Mouse (Mus musculus): ENCODE measurements around the gene Rgs6. TPM values are rescaled to one million over a fixed set of nuclear protein-coding genes. Genes with fewer than 3 reads are reported as not detected.

Rgs6 gene
- polyA plus RNA-seq, 1 experiment = 0.57 TPM

DNA sequence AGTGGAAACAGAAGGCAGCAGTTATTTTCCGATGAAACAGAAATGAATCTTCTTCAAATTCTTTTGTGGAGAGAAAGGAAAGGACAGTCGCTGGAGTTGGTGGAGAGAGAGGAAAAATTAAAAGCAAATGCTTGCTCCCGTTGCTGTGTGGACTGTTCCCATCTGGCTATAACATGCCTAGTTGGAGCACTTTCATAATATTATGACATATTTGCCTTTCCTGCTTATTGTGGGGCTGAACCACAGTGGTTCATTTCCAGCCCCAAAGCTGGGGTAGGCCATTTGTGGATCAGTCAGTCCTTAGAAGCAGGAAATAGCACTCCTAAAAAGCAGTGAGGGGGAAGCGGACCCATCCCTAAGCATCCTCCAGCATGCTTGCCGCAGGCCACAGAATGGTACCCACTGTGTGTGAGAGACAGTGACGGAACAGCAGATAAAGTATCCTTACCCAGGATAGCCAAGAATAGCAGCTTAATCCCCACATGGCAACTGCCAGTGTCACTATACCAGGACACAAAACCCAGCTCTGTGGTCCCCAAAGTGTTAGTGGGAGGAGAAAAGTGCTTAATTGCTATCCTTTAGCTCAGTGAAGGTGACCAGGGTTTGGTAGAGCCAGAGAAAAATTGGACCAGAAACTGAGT, 456.0 kb downstream of the Rgs6 start:
- no peak overlapping the region for H3K27ac ChIP-seq (ENCODE audit: insufficient read depth, low read depth, low read length)
- H3K36me3 ChIP-seq (ENCODE audit: control insufficient read depth, insufficient read depth, low read length) = no peaks in the 10 kb centered on the region
- H3K4me1 ChIP-seq (ENCODE audit: control insufficient read depth, insufficient read depth, insufficient read length, low read length) = no peaks in the 10 kb centered on the region
- 78% methylated on average over 6 of the region's 6 CpGs for WGBS
- no peak overlapping the region for H3K4me3 ChIP-seq (ENCODE audit: low read depth, low read length)
- TF ChIP-seq POLR2A (IDR thresholded peaks at IDR 0.05; ENCODE audit: low read depth, low read length) = no peak
- no peak for TF ChIP-seq CTCF (IDR thresholded peaks at IDR 0.05; ENCODE audit: extremely low read depth, insufficient read length, insufficient replicate concordance, low read depth, low read length)
- H3K27me3 ChIP-seq (ENCODE audit: control insufficient read depth, insufficient read depth, low read length) = no peaks in the 10 kb centered on the region

DNA sequence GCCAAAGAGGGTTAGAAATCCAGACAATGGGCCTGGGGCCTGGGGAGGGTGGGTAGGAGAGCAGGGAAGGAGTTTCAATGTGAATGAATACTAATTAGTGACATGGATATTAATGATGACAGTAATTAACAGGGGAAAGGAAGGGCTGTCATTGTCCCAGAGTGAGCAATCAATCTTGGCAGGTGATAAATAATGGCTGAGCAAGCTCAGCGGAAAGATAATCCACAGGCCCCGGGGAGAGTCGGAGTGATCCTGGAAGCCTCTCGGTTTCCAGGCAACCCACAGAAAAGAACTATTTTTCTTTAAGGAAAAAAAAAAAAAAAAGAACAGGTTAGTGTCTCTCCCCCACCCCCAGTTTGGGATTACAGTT, 456.5 kb downstream of the Rgs6 start:
- TF ChIP-seq POLR2A (IDR thresholded peaks at IDR 0.05; ENCODE audit: low read depth, low read length) (no peak), CTCF (IDR thresholded peaks at IDR 0.05; ENCODE audit: extremely low read depth, insufficient read length, insufficient replicate concordance, low read depth, low read length) (no peak)
- no peak overlapping the region for H3K27ac ChIP-seq (ENCODE audit: insufficient read depth, low read depth, low read length)
- no peaks in the 10 kb centered on the region for H3K4me1 ChIP-seq (ENCODE audit: control insufficient read depth, insufficient read depth, insufficient read length, low read length)
- WGBS = 18% methylated on average over 4 of the region's 4 CpGs
- H3K27me3 ChIP-seq (ENCODE audit: control insufficient read depth, insufficient read depth, low read length) = no peaks in the 10 kb centered on the region
- H3K36me3 ChIP-seq (ENCODE audit: control insufficient read depth, insufficient read depth, low read length) = no peaks in the 10 kb centered on the region
- no peak overlapping the region for H3K4me3 ChIP-seq (ENCODE audit: low read depth, low read length)

- no peak for TF ChIP-seq CTCF (IDR thresholded peaks at IDR 0.05; ENCODE audit: extremely low read depth, insufficient read length, insufficient replicate concordance, low read depth, low read length)
- TF ChIP-seq POLR2A (IDR thresholded peaks at IDR 0.05; ENCODE audit: low read depth, low read length) = no peak
- 40% methylated on average over 12 of the region's 12 CpGs for WGBS
- H3K4me1 ChIP-seq (ENCODE audit: control insufficient read depth, insufficient read depth, insufficient read length, low read length) = no peaks in the 10 kb centered on the region
- H3K36me3 ChIP-seq (ENCODE audit: control insufficient read depth, insufficient read depth, low read length) = no peaks in the 10 kb centered on the region
- no peak overlapping the region for H3K4me3 ChIP-seq (ENCODE audit: low read depth, low read length)
- H3K27me3 ChIP-seq (ENCODE audit: control insufficient read depth, insufficient read depth, low read length) = no peaks in the 10 kb centered on the region
- no peak overlapping the region for H3K27ac ChIP-seq (ENCODE audit: insufficient read depth, low read depth, low read length)
Measured at GRCm38 (mm10) chr12:83045001-83045531, 457.0 kb downstream of the Rgs6 start.

DNA sequence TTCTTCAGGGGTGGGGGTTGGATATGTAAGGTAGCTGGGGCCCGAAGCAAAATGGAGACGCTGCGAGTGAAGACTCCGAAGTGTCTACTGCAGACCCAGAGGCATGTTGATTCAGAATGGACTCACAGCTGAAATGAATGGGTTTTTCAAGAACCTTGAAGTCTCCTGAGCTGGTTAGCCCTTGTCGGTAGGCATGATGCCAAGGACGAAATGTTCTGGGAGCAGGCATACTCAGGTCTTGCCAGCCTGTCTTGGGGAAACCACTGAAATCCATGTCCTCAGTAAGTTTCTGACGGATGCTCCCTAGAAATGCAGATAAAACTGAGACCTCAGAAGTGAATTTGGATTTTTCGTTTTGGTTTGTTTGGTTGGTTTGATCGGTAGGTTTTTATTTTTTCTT, 458.6 kb downstream of the Rgs6 start:
- H3K27ac ChIP-seq (ENCODE audit: insufficient read depth, low read depth, low read length) = no peak overlapping the region
- WGBS = 92% methylated on average over 9 of the region's 9 CpGs

DNA sequence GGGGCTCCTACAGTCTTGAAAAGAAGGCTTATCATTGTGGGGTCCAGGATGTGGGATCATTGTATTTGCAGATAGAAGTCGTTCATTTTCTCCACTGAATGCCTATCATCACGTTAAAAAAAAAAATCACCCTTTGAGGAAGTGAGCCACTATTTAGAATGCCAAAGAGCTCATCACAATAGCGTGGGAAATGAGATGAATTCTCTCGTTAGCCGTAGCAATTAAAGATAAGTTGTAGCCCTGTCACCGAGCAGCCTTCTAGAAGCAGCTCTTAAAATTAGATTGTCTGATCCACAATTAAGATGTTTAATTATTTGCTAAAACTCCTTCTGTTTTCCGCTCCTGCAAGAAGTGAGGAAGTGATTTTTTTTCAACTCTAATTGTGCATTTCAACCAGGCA, 459.6 kb downstream of the Rgs6 start:
- H3K36me3 ChIP-seq (ENCODE audit: control insufficient read depth, insufficient read depth, low read length) = no peaks in the 10 kb centered on the region
- no peak for TF ChIP-seq POLR2A (IDR thresholded peaks at IDR 0.05; ENCODE audit: low read depth, low read length)
- no peak for TF ChIP-seq CTCF (IDR thresholded peaks at IDR 0.05; ENCODE audit: extremely low read depth, insufficient read length, insufficient replicate concordance, low read depth, low read length)
- no peaks in the 10 kb centered on the region for H3K4me1 ChIP-seq (ENCODE audit: control insufficient read depth, insufficient read depth, insufficient read length, low read length)
- no peak overlapping the region for H3K4me3 ChIP-seq (ENCODE audit: low read depth, low read length)
- WGBS = 60% methylated on average over 7 of the region's 7 CpGs
- no peaks in the 10 kb centered on the region for H3K27me3 ChIP-seq (ENCODE audit: control insufficient read depth, insufficient read depth, low read length)
- no peak overlapping the region for H3K27ac ChIP-seq (ENCODE audit: insufficient read depth, low read depth, low read length)

More for the DNA sequence above, 458.6 kb downstream of the Rgs6 start:
- Histone ChIP-seq H3K36me3 (ENCODE audit: control insufficient read depth, insufficient read depth, low read length) (no peaks in the 10 kb centered on the region), H3K27me3 (ENCODE audit: control insufficient read depth, insufficient read depth, low read length) (no peaks in the 10 kb centered on the region), H3K4me3 (ENCODE audit: low read depth, low read length) (no peak overlapping the region), H3K4me1 (ENCODE audit: control insufficient read depth, insufficient read depth, insufficient read length, low read length) (no peaks in the 10 kb centered on the region)
- TF ChIP-seq POLR2A (IDR thresholded peaks at IDR 0.05; ENCODE audit: low read depth, low read length) (no peak), CTCF (IDR thresholded peaks at IDR 0.05; ENCODE audit: extremely low read depth, insufficient read length, insufficient replicate concordance, low read depth, low read length) (no peak)

- WGBS = 49% methylated on average over 8 of the region's 8 CpGs
- no peak overlapping the region for H3K4me3 ChIP-seq (ENCODE audit: low read depth, low read length)
- H3K27ac ChIP-seq (ENCODE audit: insufficient read depth, low read depth, low read length) = no peak overlapping the region
- no peak for TF ChIP-seq POLR2A (IDR thresholded peaks at IDR 0.05; ENCODE audit: low read depth, low read length)
- TF ChIP-seq CTCF (IDR thresholded peaks at IDR 0.05; ENCODE audit: extremely low read depth, insufficient read length, insufficient replicate concordance, low read depth, low read length) = no peak
- no peaks in the 10 kb centered on the region for H3K4me1 ChIP-seq (ENCODE audit: control insufficient read depth, insufficient read depth, insufficient read length, low read length)
- H3K36me3 ChIP-seq (ENCODE audit: control insufficient read depth, insufficient read depth, low read length) = no peaks in the 10 kb centered on the region
- no peaks in the 10 kb centered on the region for H3K27me3 ChIP-seq (ENCODE audit: control insufficient read depth, insufficient read depth, low read length)
Measured at GRCm38 (mm10) chr12:83050514-83050913, 462.4 kb downstream of the Rgs6 start.

- Histone ChIP-seq H3K27ac (ENCODE audit: insufficient read depth, low read depth, low read length) (no peak overlapping the region), H3K36me3 (ENCODE audit: control insufficient read depth, insufficient read depth, low read length) (no peaks in the 10 kb centered on the region), H3K4me3 (ENCODE audit: low read depth, low read length) (no peak overlapping the region), H3K27me3 (ENCODE audit: control insufficient read depth, insufficient read depth, low read length) (no peaks in the 10 kb centered on the region), H3K4me1 (ENCODE audit: control insufficient read depth, insufficient read depth, insufficient read length, low read length) (no peaks in the 10 kb centered on the region)
- 45% methylated on average over 4 of the region's 4 CpGs for WGBS
- TF ChIP-seq CTCF (IDR thresholded peaks at IDR 0.05; ENCODE audit: extremely low read depth, insufficient read length, insufficient replicate concordance, low read depth, low read length) (no peak), POLR2A (IDR thresholded peaks at IDR 0.05; ENCODE audit: low read depth, low read length) (no peak)
Measured at GRCm38 (mm10) chr12:83052391-83052790, 464.3 kb downstream of the Rgs6 start.

Data from small intestine, adult 2 months (tissue).